Mouse (Mus musculus) embryo, embryonic 10 days (tissue): ENCODE results near the gene Anp32a.

ENCODE experiments used
- DNase-seq: peaks from one replicate; pipeline ENCODE4 v3.0.0-alpha.2; 2015; ENCODE audit warnings: low spot score

Anp32a gene

DNA sequence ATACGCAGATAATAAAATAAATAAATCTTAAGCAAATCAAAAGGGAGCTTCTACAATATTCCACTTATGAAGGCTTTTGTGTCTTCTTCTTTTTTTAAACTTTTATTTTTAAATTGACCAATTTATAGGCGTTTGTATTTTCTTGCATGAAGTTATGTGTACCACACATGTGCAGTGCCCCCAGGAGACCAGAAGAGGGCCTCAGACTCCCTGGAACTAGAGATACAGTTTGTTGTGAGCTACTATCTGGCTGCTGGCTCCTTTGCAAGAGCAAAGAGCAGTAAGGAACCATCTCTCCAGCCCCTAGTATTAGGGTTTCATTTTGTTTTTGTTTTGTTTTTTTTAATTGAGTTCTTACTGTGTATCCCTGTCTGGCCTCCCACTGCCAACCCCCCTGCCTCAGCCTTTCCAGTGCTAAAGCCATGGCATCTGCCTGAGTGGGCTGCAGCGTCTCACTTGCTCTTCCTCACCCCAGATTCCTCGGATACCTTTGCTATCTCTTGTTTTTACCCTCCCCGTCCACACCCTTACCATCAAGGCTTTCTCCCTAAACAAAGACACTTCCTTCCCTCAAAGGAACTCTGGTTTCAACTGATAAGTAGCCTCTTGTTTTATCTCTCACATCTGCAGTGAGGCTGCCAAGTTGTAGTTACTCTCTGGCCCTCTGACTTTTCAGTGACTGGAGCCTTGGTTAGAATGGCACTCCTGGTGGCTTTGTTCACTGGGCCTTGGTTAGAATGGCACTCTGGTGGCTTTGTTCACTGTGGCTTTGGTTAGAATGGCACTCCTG lies 66.5 kb downstream of the Anp32a start:
- no peak for DNase-seq

- no peak for DNase-seq
Observed at GRCm38 (mm10) chr9:62418742-62419141, 77.6 kb downstream of the Anp32a start.

- peak; percentile 25 for DNase-seq
Observed at GRCm38 (mm10) chr9:62420261-62420917, 79.3 kb downstream of the Anp32a start.

- DNase-seq, result peak; percentile 77
Observed at GRCm38 (mm10) chr9:62421027-62421426, 79.9 kb downstream of the Anp32a start.

GRCm38 (mm10) chr9:62421911-62422310 lies 80.8 kb downstream of the Anp32a start:
- no peak for DNase-seq

- DNase-seq, result no peak
Observed at GRCm38 (mm10) chr9:62422926-62423325, 81.8 kb downstream of the Anp32a start.

DNA sequence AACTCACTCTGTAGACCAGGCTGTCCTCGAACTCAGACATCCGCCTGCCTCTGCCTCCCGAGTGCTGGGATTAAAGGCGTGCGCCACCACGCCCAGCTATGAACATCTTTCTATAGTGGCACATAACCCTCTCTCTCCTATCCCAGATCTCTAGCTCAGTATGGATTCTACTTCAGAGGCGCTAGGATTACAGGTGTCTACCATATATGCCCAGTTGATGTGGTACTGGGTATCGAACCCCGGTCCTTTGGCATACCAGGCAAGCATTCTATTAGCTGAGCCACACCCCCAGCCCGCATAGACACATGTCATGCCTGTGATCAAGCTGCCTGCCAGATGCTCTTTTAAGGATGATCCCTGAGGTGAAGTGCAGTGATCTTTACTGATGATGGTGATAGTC lies 82.8 kb downstream of the Anp32a start:
- DNase-seq, result no peak

DNA sequence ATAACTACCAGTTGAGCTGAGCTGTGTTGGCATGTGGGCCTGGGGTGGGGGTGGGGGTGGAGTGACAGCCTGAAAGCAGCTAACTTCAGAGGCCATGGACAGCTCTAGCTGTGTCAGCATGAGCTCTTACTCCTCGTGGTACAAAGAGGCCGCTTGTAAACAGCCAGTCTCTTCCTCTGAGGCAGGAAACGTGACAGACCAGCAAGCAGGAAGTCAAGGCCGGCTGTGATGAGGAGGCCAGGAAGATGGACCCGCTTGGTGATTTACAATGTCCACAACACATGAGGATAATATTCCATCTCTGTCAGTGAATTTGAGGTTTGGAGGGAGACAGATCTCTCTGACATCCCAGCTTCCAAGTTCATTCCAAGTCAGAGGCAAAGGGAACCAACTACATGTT lies 84.2 kb downstream of the Anp32a start:
- no peak for DNase-seq

GRCm38 (mm10) chr9:62426021-62426420 lies 84.9 kb downstream of the Anp32a start:
- DNase-seq, result no peak

GRCm38 (mm10) chr9:62426531-62426930 lies 85.4 kb downstream of the Anp32a start:
- DNase-seq, result no peak

DNA sequence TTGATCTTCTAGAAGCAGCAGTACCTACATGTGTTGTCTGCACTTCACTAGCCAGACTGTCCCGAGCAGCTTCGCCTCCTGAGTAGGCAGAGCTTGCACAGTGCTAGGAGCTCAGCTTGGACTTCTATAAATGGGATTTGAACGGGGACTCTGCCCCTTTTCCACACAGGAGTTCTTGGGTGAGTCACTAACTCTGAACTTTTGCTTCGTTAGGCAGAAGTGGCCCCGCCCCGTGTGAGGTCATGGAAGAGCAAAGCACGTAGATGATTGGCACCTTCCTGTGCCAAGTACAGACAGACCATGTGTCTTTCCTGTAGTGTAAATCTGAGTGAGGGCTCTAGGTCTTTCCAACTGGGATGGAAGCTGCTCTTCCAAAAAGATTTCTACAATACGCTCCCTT lies 85.9 kb downstream of the Anp32a start:
- DNase-seq, result no peak
